Mouse (Mus musculus): Measurements from ENCODE around the gene Cpa3.

DNA sequence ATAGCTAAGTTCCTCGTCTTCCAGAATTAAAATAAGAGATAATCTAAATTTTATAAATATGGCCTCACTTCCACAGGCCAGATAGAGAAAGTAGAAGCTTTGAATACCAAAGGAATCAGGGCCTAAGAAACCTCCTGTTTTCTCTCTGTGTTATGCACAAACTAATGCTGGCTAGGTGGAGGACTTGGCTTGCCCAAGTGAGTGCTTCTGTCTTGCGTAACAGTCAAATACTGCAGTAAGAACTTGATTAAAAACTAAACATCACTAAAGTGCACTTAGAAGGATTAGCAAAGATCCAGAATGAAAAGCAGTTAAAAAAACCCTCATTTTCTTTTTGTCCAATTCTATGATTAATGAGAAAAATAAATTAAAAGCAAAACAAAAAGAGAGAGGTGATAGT is 46.8 kb upstream of the Cpa3 start:
- no peak for TF ChIP-seq POLR2A (IDR thresholded peaks at IDR 0.05; ENCODE audit: borderline replicate concordance, control insufficient read depth, low read depth, low read length)
- TF ChIP-seq CTCF (IDR thresholded peaks at IDR 0.05; ENCODE audit: control insufficient read depth, insufficient read depth, low read length) = no peak

All from bone marrow, adult 2 months (tissue).